Mouse (Mus musculus) neural tube, embryonic 14.5 days (tissue): ENCODE measurements around the gene Lap3. TPM values are rescaled to one million over a fixed set of nuclear protein-coding genes. Genes with fewer than 3 reads are reported as not detected.

Experiments
- ATAC-seq: fragments of 200-750 bp; cut with Nextera tagmentation; 2 replicates; pipeline ENCODE4 v1.8.0; 2017; ENCODE audit warnings: low read depth, mild to moderate bottlenecking, moderate TSS enrichment, moderate library complexity
- H3K27ac ChIP-seq: fragments of 300-500 bp; sonication (generic); 2 replicates; pipeline ENCODE4 v1.5.1; 2014; ENCODE audit warnings: low read depth, mild to moderate bottlenecking, control low read depth, low read length, moderate library complexity, mixed read lengths
- H3K27me3 ChIP-seq: fragments of 300-500 bp; sonication (generic); 2 replicates; pipeline ENCODE4 v1.6.1; 2014; ENCODE audit warnings: low read length; ENCODE audit not compliant: control insufficient read depth, insufficient read depth
- H3K36me3 ChIP-seq: fragments of 300-500 bp; sonication (generic); 2 replicates; pipeline ENCODE4 v1.6.1; 2014; ENCODE audit warnings: low read length, mixed read lengths; ENCODE audit not compliant: control insufficient read depth, insufficient read depth
- H3K4me1 ChIP-seq: fragments of 300-500 bp; sonication (generic); 2 replicates; pipeline ENCODE4 v1.6.1; 2014; ENCODE audit warnings: low read length; ENCODE audit not compliant: control insufficient read depth, insufficient read depth
- H3K4me2 ChIP-seq: fragments of 300-500 bp; sonication (generic); 2 replicates; pipeline ENCODE4 v1.6.1; 2014; ENCODE audit warnings: mild to moderate bottlenecking, low read depth, low read length, control low read depth
- H3K4me3 ChIP-seq: fragments of 300-500 bp; sonication (generic); 2 replicates; pipeline ENCODE4 v1.5.1; 2014; ENCODE audit warnings: low read depth, low read length, control low read depth, mixed read lengths
- H3K9ac ChIP-seq: fragments of 300-500 bp; sonication (generic); replicated peaks from 2 replicates; pipeline ENCODE4 v1.6.1; 2014; ENCODE audit warnings: low read depth, mild to moderate bottlenecking, control low read depth, low read length, mixed read lengths
- H3K9me3 ChIP-seq: fragments of 300-500 bp; sonication (generic); 2 replicates; pipeline ENCODE4 v1.6.1; 2016; ENCODE audit warnings: low read length; ENCODE audit not compliant: control insufficient read depth
- WGBS: fragments of 180-500 bp; shearing (Covaris S2); extraction: QIAGEN DNeasy Blood & Tissue Kit; methylation state at CpG from one replicate; pipeline ENCODE4 v1.1.7; 2014; 5-methylcytosine and 5-hydroxymethylcytosine counted together
- polyA plus RNA-seq: library from polyadenylated mRNA; unstranded; fragments of >200 nt; fragmentation: Nextera tagmentation; extraction: Ambion mirVana; gene quantifications from 2 replicates; pipeline ENCODE4 v1.2.1, GENCODE M21; 2014

The Lap3 gene
- polyA plus RNA-seq, 1 experiment from 2014 or later, result 31.9 TPM

DNA sequence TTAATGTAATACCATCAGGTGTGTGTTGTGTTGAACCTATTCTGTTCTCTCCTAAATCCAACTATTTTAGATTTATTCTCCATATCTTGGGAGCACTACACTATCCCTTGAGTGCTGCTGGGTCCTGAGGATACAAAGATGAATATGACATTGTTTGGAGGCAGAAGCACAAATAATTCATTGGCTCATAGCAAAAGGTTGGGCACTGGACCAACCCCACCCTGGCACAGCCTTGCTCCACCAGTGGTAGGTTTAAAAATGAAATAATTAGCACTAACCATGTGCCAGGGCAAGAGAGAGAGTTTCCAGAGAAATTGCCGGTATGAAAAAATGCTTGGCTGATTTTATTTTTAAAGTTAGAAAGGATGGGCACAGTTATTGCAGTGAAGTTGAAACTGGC is 19.7 kb upstream of the Lap3 start:
- Histone ChIP-seq H3K27me3 (no peaks in the 10 kb centered on the region), H3K9me3 (no peaks in the 10 kb centered on the region), H3K9ac (no peak overlapping the region), H3K4me3 (no peak overlapping the region), H3K4me1 (no peaks in the 10 kb centered on the region), H3K36me3 (no peaks in the 10 kb centered on the region), H3K4me2 (no peak overlapping the region), H3K27ac (no peak overlapping the region)
- no peak for ATAC-seq
- WGBS, result 90% methylated on average over 1 of the region's 1 CpGs

DNA sequence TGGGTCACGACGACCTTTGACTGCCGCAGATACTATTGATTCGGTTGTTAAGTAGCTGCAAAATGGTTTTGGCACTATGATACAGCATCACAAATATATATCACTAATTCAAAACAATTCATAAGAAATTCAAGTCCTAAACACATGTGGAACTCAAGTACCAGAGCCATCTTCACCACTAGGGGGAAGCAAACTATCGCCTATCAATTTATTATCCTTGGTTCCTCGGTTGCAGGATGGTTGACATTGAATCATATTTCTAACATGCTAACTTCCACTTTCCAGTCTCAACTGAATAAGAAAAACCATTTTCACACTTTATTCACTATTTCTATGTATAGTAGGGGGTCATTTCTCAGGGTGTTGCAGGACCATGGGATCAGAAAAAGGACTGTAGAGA is 19.0 kb upstream of the Lap3 start:
- no peak overlapping the region for H3K4me3 ChIP-seq
- 29% methylated on average over 6 of the region's 6 CpGs for WGBS
- no peak overlapping the region for H3K27ac ChIP-seq
- H3K27me3 ChIP-seq, result no peaks in the 10 kb centered on the region
- H3K4me1 ChIP-seq, result no peaks in the 10 kb centered on the region
- H3K9ac ChIP-seq, result no peak overlapping the region
- H3K4me2 ChIP-seq, result no peak overlapping the region
- peak; percentile 62; the same call in 1 of the 2 replicates for ATAC-seq
- H3K9me3 ChIP-seq, result no peaks in the 10 kb centered on the region
- no peaks in the 10 kb centered on the region for H3K36me3 ChIP-seq

DNA sequence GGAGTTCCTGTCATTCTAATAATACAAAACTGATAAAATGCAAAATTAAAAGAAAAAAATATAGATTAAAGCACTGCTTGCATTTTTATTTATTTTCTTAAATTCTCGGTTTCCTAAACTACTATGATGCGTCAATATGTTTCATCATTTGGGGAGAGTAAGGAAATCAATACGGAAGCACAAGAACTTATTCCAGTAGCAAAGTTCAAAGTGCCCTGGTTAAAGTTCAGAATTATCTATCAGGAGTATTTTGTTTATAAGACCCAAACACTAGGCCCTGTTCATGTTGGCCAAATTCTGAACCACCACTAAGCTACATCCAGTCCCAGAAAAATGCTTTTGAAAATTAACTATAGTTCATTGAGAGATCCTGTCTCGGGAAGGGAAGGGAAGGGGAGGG is 18.4 kb upstream of the Lap3 start:
- Histone ChIP-seq H3K4me1 (no peaks in the 10 kb centered on the region), H3K9me3 (no peaks in the 10 kb centered on the region), H3K4me3 (no peak overlapping the region), H3K4me2 (no peak overlapping the region), H3K36me3 (no peaks in the 10 kb centered on the region), H3K27ac (no peak overlapping the region), H3K27me3 (no peaks in the 10 kb centered on the region), H3K9ac (no peak overlapping the region)
- no peak for ATAC-seq
- WGBS, result 70% methylated on average over 3 of the region's 4 CpGs

DNA sequence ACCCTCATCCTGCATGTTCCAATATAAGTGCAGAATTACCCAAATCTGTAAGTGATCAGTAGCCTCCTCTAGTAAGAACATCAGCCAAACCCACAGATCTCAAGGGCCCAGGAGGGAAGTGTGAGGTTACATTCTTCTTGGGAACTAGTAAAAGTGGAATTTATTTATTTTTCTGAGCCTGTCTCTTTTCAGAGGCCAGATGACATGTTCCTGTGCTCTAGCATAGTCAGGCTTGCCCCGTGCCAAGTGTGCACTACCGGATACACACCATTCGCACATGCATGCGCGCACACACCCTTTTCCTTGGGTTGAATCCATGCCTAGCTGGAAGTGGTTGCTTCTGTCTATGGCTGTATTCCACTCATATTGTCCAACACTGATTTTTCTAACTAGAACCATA is 17.4 kb upstream of the Lap3 start:
- no peaks in the 10 kb centered on the region for H3K4me1 ChIP-seq
- no peak overlapping the region for H3K4me2 ChIP-seq
- no peaks in the 10 kb centered on the region for H3K9me3 ChIP-seq
- no peaks in the 10 kb centered on the region for H3K27me3 ChIP-seq
- no peak overlapping the region for H3K9ac ChIP-seq
- H3K4me3 ChIP-seq, result no peak overlapping the region
- no peak overlapping the region for H3K27ac ChIP-seq
- H3K36me3 ChIP-seq, result no peaks in the 10 kb centered on the region
- no peak for ATAC-seq
- 87% methylated on average over 5 of the region's 5 CpGs for WGBS

DNA sequence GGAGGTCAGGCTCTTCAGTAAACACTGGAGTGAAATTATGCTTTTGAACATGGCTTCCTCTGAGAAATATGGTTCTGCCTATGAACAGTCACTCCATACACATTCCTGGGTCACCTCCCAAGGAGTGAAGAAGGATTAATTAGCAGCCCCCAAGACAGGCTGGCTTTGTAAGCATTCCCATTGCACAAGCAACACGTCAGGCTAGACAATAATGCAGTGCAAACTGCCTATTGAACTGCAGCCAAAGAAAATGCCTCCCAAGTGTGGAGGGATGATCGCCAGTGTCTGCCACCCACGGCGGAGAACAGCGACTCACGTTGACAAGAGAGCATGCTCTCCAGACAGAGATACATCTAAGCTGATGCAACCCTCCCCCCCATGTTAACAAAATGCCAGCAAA is 16.9 kb upstream of the Lap3 start:
- H3K4me1 ChIP-seq, result no peaks in the 10 kb centered on the region
- 25% methylated on average over 6 of the region's 6 CpGs for WGBS
- H3K4me3 ChIP-seq, result no peak overlapping the region
- H3K9ac ChIP-seq, result no peak overlapping the region
- H3K36me3 ChIP-seq, result no peaks in the 10 kb centered on the region
- H3K4me2 ChIP-seq, result no peak overlapping the region
- no peaks in the 10 kb centered on the region for H3K27me3 ChIP-seq
- no peaks in the 10 kb centered on the region for H3K9me3 ChIP-seq
- peak; percentile 44; the same call in 1 of the 2 replicates for ATAC-seq
- no peak overlapping the region for H3K27ac ChIP-seq

DNA sequence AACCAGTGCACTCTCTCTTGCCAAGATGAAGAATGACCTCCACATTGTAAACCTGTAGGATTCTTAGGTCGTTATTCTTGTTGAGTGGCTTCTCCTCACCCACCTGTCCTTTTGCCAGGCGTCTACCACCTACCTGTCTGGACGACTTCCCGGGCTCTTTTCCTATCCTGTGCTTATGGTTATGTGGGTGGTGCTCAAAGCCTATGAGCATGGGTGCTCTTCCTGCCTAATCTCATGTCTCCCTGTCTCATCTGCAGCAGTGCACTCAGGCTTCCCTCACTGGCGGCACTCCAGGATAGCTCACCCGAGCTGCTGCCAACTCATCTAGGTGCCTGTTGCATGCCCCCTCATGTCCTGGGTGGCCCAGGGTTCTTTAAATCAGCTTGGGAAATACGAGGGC is 15.6 kb upstream of the Lap3 start:
- Histone ChIP-seq H3K4me2 (no peak overlapping the region), H3K27ac (no peak overlapping the region), H3K36me3 (no peaks in the 10 kb centered on the region), H3K9ac (no peak overlapping the region), H3K4me1 (no peaks in the 10 kb centered on the region), H3K4me3 (no peak overlapping the region), H3K27me3 (no peaks in the 10 kb centered on the region), H3K9me3 (no peaks in the 10 kb centered on the region)
- 83% methylated on average over 7 of the region's 7 CpGs for WGBS
- ATAC-seq, result no peak

DNA sequence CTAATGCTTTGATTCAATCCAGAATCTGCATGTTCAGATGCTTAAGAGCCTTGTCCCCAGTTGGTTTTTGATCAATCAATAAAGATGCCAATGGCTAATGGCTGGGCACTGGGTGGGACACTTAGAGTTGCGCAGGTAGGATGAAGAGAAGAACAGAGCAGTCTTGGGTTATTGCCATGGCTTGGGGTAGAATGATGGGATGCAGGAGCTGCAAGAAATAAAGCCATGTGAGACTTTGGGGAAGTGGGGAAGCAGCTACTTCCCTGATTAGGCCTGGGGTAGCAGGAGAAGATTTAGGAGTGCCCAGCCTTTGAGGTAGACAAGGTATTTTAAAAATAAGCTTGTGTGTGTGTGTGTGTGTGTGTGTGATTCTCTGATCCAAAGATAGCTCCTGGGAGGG is 13.1 kb upstream of the Lap3 start:
- H3K36me3 ChIP-seq, result no peaks in the 10 kb centered on the region
- no peak overlapping the region for H3K4me2 ChIP-seq
- 93% methylated on average over 1 of the region's 1 CpGs for WGBS
- no peaks in the 10 kb centered on the region for H3K4me1 ChIP-seq
- H3K4me3 ChIP-seq, result no peak overlapping the region
- H3K9me3 ChIP-seq, result no peaks in the 10 kb centered on the region
- ATAC-seq, result no peak
- H3K27me3 ChIP-seq, result no peaks in the 10 kb centered on the region
- no peak overlapping the region for H3K9ac ChIP-seq
- no peak overlapping the region for H3K27ac ChIP-seq

DNA sequence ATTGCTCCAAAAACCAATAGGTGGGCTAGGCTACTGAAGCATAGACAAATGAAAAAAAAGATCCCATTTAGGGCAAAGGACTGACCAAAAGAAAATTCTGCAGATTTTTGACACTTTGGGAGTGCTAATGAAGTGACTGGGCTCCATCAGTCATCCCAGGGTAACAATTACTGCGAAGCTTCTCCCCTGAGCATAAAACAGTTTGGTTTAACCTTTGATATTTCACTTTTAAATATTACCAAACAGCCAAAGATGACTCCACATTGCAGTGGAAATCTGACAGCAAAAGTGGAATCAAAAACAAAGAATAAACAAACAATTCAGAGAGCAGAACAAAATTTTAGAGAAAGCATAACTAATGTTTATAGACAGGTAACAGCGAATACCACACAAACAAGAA is 12.0 kb upstream of the Lap3 start:
- Histone ChIP-seq H3K36me3 (no peaks in the 10 kb centered on the region), H3K4me3 (no peak overlapping the region), H3K9me3 (no peaks in the 10 kb centered on the region), H3K4me2 (no peak overlapping the region), H3K27ac (no peak overlapping the region), H3K4me1 (no peaks in the 10 kb centered on the region), H3K9ac (no peak overlapping the region), H3K27me3 (no peaks in the 10 kb centered on the region)
- ATAC-seq, result no peak
- 88% methylated on average over 2 of the region's 2 CpGs for WGBS

DNA sequence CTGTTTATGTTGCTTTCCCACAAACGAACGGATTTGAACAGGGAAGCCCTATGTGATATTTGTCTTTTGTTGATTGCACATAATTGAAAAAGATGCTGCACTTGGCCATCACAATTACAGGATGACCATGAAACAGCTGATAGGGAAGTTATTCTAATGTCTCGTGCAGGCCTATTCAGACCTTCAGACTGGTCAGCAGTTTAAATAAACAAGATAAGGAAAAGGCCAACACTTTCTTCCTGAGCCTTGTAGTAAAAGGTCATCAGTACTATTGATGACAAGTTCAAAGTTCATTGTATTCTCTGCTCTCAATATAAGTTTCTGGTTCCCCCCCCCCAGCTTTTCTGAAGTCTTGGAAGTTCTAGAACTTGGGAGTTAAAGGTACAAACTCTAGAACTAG is 10.6 kb upstream of the Lap3 start:
- no peaks in the 10 kb centered on the region for H3K36me3 ChIP-seq
- H3K4me2 ChIP-seq, result no peak overlapping the region
- H3K27ac ChIP-seq, result no peak overlapping the region
- no peak overlapping the region for H3K4me3 ChIP-seq
- no peaks in the 10 kb centered on the region for H3K27me3 ChIP-seq
- H3K9ac ChIP-seq, result no peak overlapping the region
- H3K4me1 ChIP-seq, result no peaks in the 10 kb centered on the region
- WGBS, result 92% methylated on average over 3 of the region's 3 CpGs
- H3K9me3 ChIP-seq, result no peaks in the 10 kb centered on the region
- ATAC-seq, result no peak

DNA sequence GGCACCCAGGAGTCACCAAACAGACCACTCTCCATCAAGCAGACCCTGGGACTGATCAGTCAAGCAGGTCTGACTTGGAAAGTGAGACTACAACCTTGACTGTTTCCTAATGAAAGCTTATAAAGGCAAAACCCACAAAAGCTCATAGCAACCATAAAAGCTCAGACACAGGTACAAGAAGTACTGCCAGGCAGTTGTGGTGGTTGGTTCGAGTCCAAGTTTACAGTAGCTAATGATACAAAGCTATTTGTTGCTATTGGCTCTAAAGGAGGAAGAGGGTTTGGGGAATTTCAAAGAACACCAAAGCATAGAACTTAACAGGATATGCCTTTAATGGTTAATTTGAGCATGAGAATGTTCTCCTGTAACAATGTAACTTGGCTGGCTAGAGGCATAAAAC is 9.5 kb upstream of the Lap3 start:
- Histone ChIP-seq H3K4me2 (no peak overlapping the region), H3K4me1 (no peaks in the 10 kb centered on the region), H3K4me3 (no peak overlapping the region), H3K9ac (no peak overlapping the region), H3K36me3 (no peaks in the 10 kb centered on the region), H3K27me3 (no peaks in the 10 kb centered on the region), H3K27ac (no peak overlapping the region), H3K9me3 (no peaks in the 10 kb centered on the region)
- ATAC-seq, result no peak
- 93% methylated on average over 1 of the region's 1 CpGs for WGBS
